Mouse (Mus musculus) heart, embryonic 14.5 days (tissue): ENCODE results near the gene Anapc4. TPM values are rescaled to one million over a fixed set of nuclear protein-coding genes. Genes with fewer than 3 reads are reported as not detected.

Experiments
- ATAC-seq: fragments of 200-750 bp; cut with Nextera tagmentation; 2 replicates; pipeline ENCODE4 v1.8.0; 2017; ENCODE audit warnings: low read depth, moderate TSS enrichment; ENCODE audit not compliant: insufficient number of reproducible peaks, insufficient read depth, low FRiP score
- H3K27ac ChIP-seq, 2 experiments: fragments of 200-500 bp in 1 of 2; fragments of 300-500 bp in 1 of 2; sonication (generic) in 1 of 2; replicated peaks in 1 of 2; 2 replicates each; pipeline ENCODE4 v1.5.1; 2012 to 2014; ENCODE audit warnings: low read depth in 2 of 2, low read length in 2 of 2, control low read depth in 1 of 2, mild to moderate bottlenecking in 1 of 2, mixed read lengths in 1 of 2; ENCODE audit not compliant: control insufficient read depth in 1 of 2, insufficient read depth in 1 of 2
- H3K27me3 ChIP-seq: fragments of 300-500 bp; sonication (generic); 2 replicates; pipeline ENCODE4 v1.6.1; 2014; ENCODE audit warnings: mild to moderate bottlenecking, low read length, control low read depth; ENCODE audit not compliant: control insufficient read depth, insufficient read depth
- H3K36me3 ChIP-seq: fragments of 300-500 bp; sonication (generic); 2 replicates; pipeline ENCODE4 v1.6.1; 2014; ENCODE audit warnings: mild to moderate bottlenecking, control low read depth, low read length, mixed read lengths; ENCODE audit not compliant: control insufficient read depth, insufficient read depth
- H3K4me1 ChIP-seq, 2 experiments: fragments of 200-500 bp in 1 of 2; fragments of 300-500 bp in 1 of 2; sonication (generic) in 1 of 2; 2 replicates each; pipeline ENCODE4 v1.6.1; 2012 to 2014; ENCODE audit warnings: low read length in 2 of 2, control low read depth in 1 of 2, mixed read lengths in 1 of 2; ENCODE audit not compliant: control insufficient read depth in 2 of 2, insufficient read depth in 2 of 2
- H3K4me2 ChIP-seq: fragments of 300-500 bp; sonication (generic); 2 replicates; pipeline ENCODE4 v1.6.1; 2014; ENCODE audit warnings: mild to moderate bottlenecking, low read length
- H3K4me3 ChIP-seq, 2 experiments: fragments of 200-500 bp in 1 of 2; fragments of 300-500 bp in 1 of 2; sonication (generic) in 1 of 2; 2 replicates each; pipeline ENCODE4 v1.5.1; 2012 to 2014; ENCODE audit warnings: low read length in 2 of 2, mild to moderate bottlenecking in 2 of 2, control low read depth in 1 of 2, low read depth in 1 of 2, moderate library complexity in 1 of 2; ENCODE audit not compliant: control insufficient read depth in 1 of 2, insufficient read depth in 1 of 2
- H3K9ac ChIP-seq: fragments of 300-500 bp; sonication (generic); 2 replicates; pipeline ENCODE4 v1.6.1; 2014; ENCODE audit warnings: mild to moderate bottlenecking, low read length
- H3K9me3 ChIP-seq: fragments of 300-500 bp; sonication (generic); 2 replicates; pipeline ENCODE4 v1.6.1; 2016; ENCODE audit warnings: low read length, control low read depth; ENCODE audit not compliant: control insufficient read depth
- WGBS: fragments of 180-500 bp; shearing (Covaris S2); extraction: QIAGEN DNeasy Blood & Tissue Kit; methylation state at CpG from one replicate; pipeline ENCODE4 v1.1.7; 2014; 5-methylcytosine and 5-hydroxymethylcytosine counted together
- polyA plus RNA-seq: library from polyadenylated mRNA; unstranded; fragments of >200 nt; fragmentation: Nextera tagmentation; extraction: Ambion mirVana; gene quantifications from 2 replicates; pipeline ENCODE4 v1.2.1, GENCODE M21; 2014

Anapc4 gene
- polyA plus RNA-seq, 1 experiment from 2014 or later: 77.2 TPM

- Histone ChIP-seq H3K36me3 (no peaks in the 10 kb centered on the region), H3K4me1 (no peaks in the 10 kb centered on the region), H3K27me3 (no peaks in the 10 kb centered on the region), H3K9ac (no peak overlapping the region), H3K9me3 (0 out of 2 replicates have a peak, but pooled peaks cover 4% of the 10 kb centered on the region), H3K27ac (no peak overlapping the region), H3K4me2 (no peak overlapping the region), H3K4me3 (no peak overlapping the region)
- 69% methylated on average over 12 of the region's 12 CpGs for WGBS
- ATAC-seq: no peak
Observed at GRCm38 (mm10) chr5:52891949-52892835, 58.4 kb downstream of the Anapc4 start.

- H3K4me3 ChIP-seq: no peak overlapping the region
- H3K36me3 ChIP-seq: no peaks in the 10 kb centered on the region
- no peak for ATAC-seq
- WGBS: 75% methylated on average over 5 of the region's 5 CpGs
- no peak overlapping the region for H3K4me2 ChIP-seq
- H3K4me1 ChIP-seq: no peaks in the 10 kb centered on the region
- H3K27ac ChIP-seq: no peak overlapping the region
- no peak overlapping the region for H3K9ac ChIP-seq
- 0 out of 2 replicates have a peak, but pooled peaks cover 4% of the 10 kb centered on the region for H3K9me3 ChIP-seq
- H3K27me3 ChIP-seq: no peaks in the 10 kb centered on the region
Observed at GRCm38 (mm10) chr5:52893938-52894337, 60.1 kb downstream of the Anapc4 start.

- Histone ChIP-seq H3K4me2 (no peak overlapping the region), H3K9ac (no peak overlapping the region), H3K4me1 (no peaks in the 10 kb centered on the region), H3K27ac (no peak overlapping the region), H3K36me3 (no peaks in the 10 kb centered on the region), H3K9me3 (no peaks in the 10 kb centered on the region), H3K4me3 (no peak overlapping the region), H3K27me3 (no peaks in the 10 kb centered on the region)
- ATAC-seq: no peak
- 11% methylated on average over 4 of the region's 4 CpGs for WGBS
Observed at GRCm38 (mm10) chr5:52904246-52904645, 70.4 kb downstream of the Anapc4 start.

GRCm38 (mm10) chr5:52904671-52905070, 70.9 kb downstream of the Anapc4 start:
- no peaks in the 10 kb centered on the region for H3K27me3 ChIP-seq
- 39% methylated on average over 6 of the region's 6 CpGs for WGBS
- no peak overlapping the region for H3K4me3 ChIP-seq
- H3K4me2 ChIP-seq: no peak overlapping the region
- H3K9ac ChIP-seq: no peak overlapping the region
- no peaks in the 10 kb centered on the region for H3K4me1 ChIP-seq
- no peaks in the 10 kb centered on the region for H3K36me3 ChIP-seq
- no peaks in the 10 kb centered on the region for H3K9me3 ChIP-seq
- no peak for ATAC-seq
- H3K27ac ChIP-seq: no peak overlapping the region

- Histone ChIP-seq H3K4me1 (peaks cover 0 to 4% of the 10 kb centered on the region in 2 experiments; a peak in 2 of 4 replicates), H3K36me3 (no peaks in the 10 kb centered on the region), H3K9ac (no peak overlapping the region), H3K27me3 (no peaks in the 10 kb centered on the region), H3K4me2 (no peak overlapping the region), H3K9me3 (no peaks in the 10 kb centered on the region), H3K27ac (no peak overlapping the region), H3K4me3 (no peak overlapping the region)
- ATAC-seq: no peak
- 65% methylated on average over 3 of the region's 3 CpGs for WGBS
Observed at GRCm38 (mm10) chr5:52908246-52908645, 74.4 kb downstream of the Anapc4 start.

GRCm38 (mm10) chr5:52910159-52910591, 76.4 kb downstream of the Anapc4 start:
- peaks cover 0 to 4% of the 10 kb centered on the region in 2 experiments; a peak in 2 of 4 replicates for H3K4me1 ChIP-seq
- 8% methylated on average over 12 of the region's 12 CpGs for WGBS
- H3K36me3 ChIP-seq: no peaks in the 10 kb centered on the region
- H3K4me2 ChIP-seq: peak overlapping the region; percentile 64
- no peak overlapping the region for H3K27ac ChIP-seq
- H3K27me3 ChIP-seq: no peaks in the 10 kb centered on the region
- peak overlapping the region; percentile 19 to 25 for H3K4me3 ChIP-seq
- H3K9me3 ChIP-seq: no peaks in the 10 kb centered on the region
- H3K9ac ChIP-seq: peak overlapping the region; percentile 45; the same call in 1 of the 2 replicates
- ATAC-seq: no peak

- Histone ChIP-seq H3K4me2 (no peak overlapping the region), H3K4me1 (peaks cover 0 to 4% of the 10 kb centered on the region in 2 experiments; a peak in 2 of 4 replicates), H3K27ac (no peak overlapping the region), H3K4me3 (no peak overlapping the region), H3K9me3 (no peaks in the 10 kb centered on the region), H3K27me3 (no peaks in the 10 kb centered on the region), H3K9ac (no peak overlapping the region), H3K36me3 (no peaks in the 10 kb centered on the region)
- no peak for ATAC-seq
- WGBS: 85% methylated on average over 10 of the region's 10 CpGs
Observed at GRCm38 (mm10) chr5:52911286-52911870, 77.6 kb downstream of the Anapc4 start.
